Mouse (Mus musculus) right cerebral cortex, postnatal 10 days (tissue): ENCODE data around the gene Msh6.
"Not testable (repeated sequence)": the region's sequence is repeated elsewhere in the genome, so short reads cannot be mapped to it uniquely, and the experiment has no call there.

Experiments used
- DNase-seq, 2 experiments: peaks; one replicate each; pipeline ENCODE4 v3.0.0; 2021; ENCODE audit warnings: low spot score in 2 of 2

The Msh6 gene

GRCm38 (mm10) chr17:87974629-87975228, at the start of gene Msh6:
Msh6 (plus strand) TSS chr17:87975062.
- DNase-seq = peak; percentile 91 to 92

GRCm38 (mm10) chr17:87934326-87934725, 40.5 kb upstream of the Msh6 start:
- DNase-seq = no peak

GRCm38 (mm10) chr17:87934736-87935135, 40.1 kb upstream of the Msh6 start:
- DNase-seq = no peak

GRCm38 (mm10) chr17:87936156-87936555, 38.7 kb upstream of the Msh6 start:
- no peak for DNase-seq

GRCm38 (mm10) chr17:87948965-87949584, 25.8 kb upstream of the Msh6 start:
- DNase-seq = peak; percentile 80 to 88

GRCm38 (mm10) chr17:87954618-87955124, 20.2 kb upstream of the Msh6 start:
- not testable (repeated sequence) for DNase-seq

- no peak for DNase-seq
Measured at GRCm38 (mm10) chr17:87957096-87957840, 17.6 kb upstream of the Msh6 start.

- no peak for DNase-seq
Measured at GRCm38 (mm10) chr17:87958283-87958682, 16.6 kb upstream of the Msh6 start.

GRCm38 (mm10) chr17:87959406-87959805, 15.5 kb upstream of the Msh6 start:
- not testable (repeated sequence) for DNase-seq

GRCm38 (mm10) chr17:87959931-87960330, 14.9 kb upstream of the Msh6 start:
- not testable (repeated sequence) for DNase-seq

GRCm38 (mm10) chr17:87963081-87964075, 11.5 kb upstream of the Msh6 start:
- no peak for DNase-seq

- not testable (repeated sequence) for DNase-seq
Measured at GRCm38 (mm10) chr17:87968483-87968926, 6.4 kb upstream of the Msh6 start.

GRCm38 (mm10) chr17:87971696-87972591, 2.9 kb upstream of the Msh6 start:
- not testable (repeated sequence) for DNase-seq

- no peak for DNase-seq
Measured at GRCm38 (mm10) chr17:87972856-87973255, 2.0 kb upstream of the Msh6 start.

- no peak for DNase-seq
Measured at GRCm38 (mm10) chr17:87973261-87974167, 1.3 kb upstream of the Msh6 start.

- peak; percentile 50 to 52 for DNase-seq
Measured at GRCm38 (mm10) chr17:87975229-87975853, 479 bp downstream of the Msh6 start.

- DNase-seq = no peak
Measured at GRCm38 (mm10) chr17:87976154-87976806, 1.4 kb downstream of the Msh6 start.

GRCm38 (mm10) chr17:87976927-87977326, 2.1 kb downstream of the Msh6 start:
- DNase-seq = not testable (repeated sequence)
